Mouse (Mus musculus): ENCODE measurements around the gene Yif1b.

Yif1b gene

GRCm38 (mm10) chr7:29281201-29282073 is 43.3 kb downstream of the Yif1b start, which contains the start of gene Spint2:
Spint2 (minus strand) TSS chr7:29281912.
- DNase-seq: peak; percentile 95

GRCm38 (mm10) chr7:29282074-29282554 is 44.0 kb downstream of the Yif1b start:
- DNase-seq: no peak

- DNase-seq: no peak
Measured at GRCm38 (mm10) chr7:29283876-29284275, 45.7 kb downstream of the Yif1b start.

- DNase-seq: no peak
Measured at GRCm38 (mm10) chr7:29284523-29284922, 46.4 kb downstream of the Yif1b start.

- DNase-seq: no peak
Measured at GRCm38 (mm10) chr7:29287481-29287880, 49.4 kb downstream of the Yif1b start.

GRCm38 (mm10) chr7:29288079-29288478 is 50.0 kb downstream of the Yif1b start:
- DNase-seq: peak; percentile 34

GRCm38 (mm10) chr7:29288942-29289638 is 51.0 kb downstream of the Yif1b start, which contains the start of gene Ppp1r14a:
Ppp1r14a (plus strand) TSS chr7:29289308.
- peak; percentile 68 for DNase-seq

GRCm38 (mm10) chr7:29289856-29290255 is 51.7 kb downstream of the Yif1b start:
- no peak for DNase-seq

GRCm38 (mm10) chr7:29290691-29291485 is 52.8 kb downstream of the Yif1b start:
- no peak for DNase-seq

- no peak for DNase-seq
Measured at GRCm38 (mm10) chr7:29291616-29292457, 53.7 kb downstream of the Yif1b start.

GRCm38 (mm10) chr7:29292458-29293098 is 54.4 kb downstream of the Yif1b start:
- DNase-seq: no peak

GRCm38 (mm10) chr7:29293131-29294065 is 55.3 kb downstream of the Yif1b start:
- DNase-seq: peak; percentile 55

- no peak for DNase-seq
Measured at GRCm38 (mm10) chr7:29294111-29294761, 56.1 kb downstream of the Yif1b start.

- DNase-seq: no peak
Measured at GRCm38 (mm10) chr7:29295861-29296647, 57.9 kb downstream of the Yif1b start.

GRCm38 (mm10) chr7:29296998-29297397 is 58.9 kb downstream of the Yif1b start:
- DNase-seq: peak; percentile 84
